Mouse (Mus musculus): ENCODE results near the gene Sfxn2.

Gene Sfxn2

DNA sequence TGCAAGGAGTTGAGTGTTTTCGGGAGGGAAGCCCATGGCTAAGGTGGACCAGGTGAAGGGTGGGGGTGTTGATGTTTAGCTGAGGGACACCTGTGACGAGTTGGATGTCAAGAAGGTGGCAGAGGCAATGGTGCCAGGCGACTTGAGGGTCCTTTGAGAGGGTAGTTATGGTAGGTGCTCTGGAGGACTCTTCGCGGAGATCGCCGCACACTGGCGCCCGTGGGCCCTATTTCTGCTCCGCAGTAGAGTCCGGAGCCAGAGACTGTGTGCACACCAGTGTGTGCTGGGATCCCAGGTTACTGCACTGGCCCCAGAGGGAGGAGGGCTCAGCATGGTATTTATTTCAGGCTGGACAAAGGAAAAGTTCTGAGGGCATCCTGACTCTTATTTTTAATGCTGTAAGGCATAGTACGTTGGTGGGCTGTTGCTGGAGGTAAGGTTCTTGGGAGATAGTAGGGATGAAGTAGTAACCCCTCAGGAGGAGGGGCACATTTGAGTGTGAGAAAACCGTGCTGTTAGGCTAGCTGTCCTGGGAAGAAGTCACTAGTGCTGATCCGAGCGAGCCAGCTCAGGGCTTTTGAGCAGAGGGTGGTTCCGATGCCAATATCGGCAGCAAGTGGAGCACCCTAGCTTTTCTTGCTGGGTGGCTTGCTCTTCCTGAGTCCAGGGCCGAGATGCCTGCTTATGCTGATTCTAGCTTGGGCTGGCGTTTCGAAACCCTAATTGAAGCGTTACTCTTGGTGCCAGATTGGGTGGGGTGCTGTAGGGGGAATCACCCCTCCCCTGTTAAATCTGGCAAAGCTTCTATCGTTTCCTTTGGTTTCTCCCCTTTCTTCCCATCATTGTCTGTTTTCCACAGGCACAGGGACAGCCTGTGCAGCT, 26.5 kb downstream of the Sfxn2 start:
- peak; percentile 54 for DNase-seq (ENCODE audit: low spot score)

DNA sequence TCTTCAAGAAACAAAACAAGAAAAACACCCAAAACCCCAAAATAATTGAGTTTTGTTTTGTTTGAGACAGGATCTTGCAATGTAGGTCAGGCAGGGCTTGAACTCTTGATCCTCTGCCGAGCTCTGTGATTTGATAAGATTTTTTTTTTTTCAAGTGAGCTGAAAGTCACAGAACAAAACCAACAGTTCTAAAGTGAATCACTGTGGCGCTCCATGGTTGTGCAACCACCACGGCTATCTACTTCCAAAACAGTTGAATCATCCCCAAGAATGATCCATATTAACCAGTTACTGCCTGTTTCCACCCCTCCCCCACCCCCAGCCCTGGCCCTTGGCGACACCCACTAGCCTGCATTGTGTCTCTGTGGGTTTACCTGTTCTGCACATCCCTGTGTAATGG, 27.2 kb downstream of the Sfxn2 start:
- no peak for DNase-seq (ENCODE audit: low spot score)

GRCm38 (mm10) chr19:46601491-46601890, 28.3 kb downstream of the Sfxn2 start:
- no peak for DNase-seq (ENCODE audit: low spot score)

- no peak for DNase-seq (ENCODE audit: low spot score)
These were observed 29.2 kb downstream of the Sfxn2 start for GRCm38 (mm10) chr19:46602406-46602805.

- DNase-seq (ENCODE audit: low spot score): no peak
These were observed 33.6 kb downstream of the Sfxn2 start for GRCm38 (mm10) chr19:46606718-46607117.

GRCm38 (mm10) chr19:46607424-46607823, 34.3 kb downstream of the Sfxn2 start:
- no peak for DNase-seq (ENCODE audit: low spot score)

DNA sequence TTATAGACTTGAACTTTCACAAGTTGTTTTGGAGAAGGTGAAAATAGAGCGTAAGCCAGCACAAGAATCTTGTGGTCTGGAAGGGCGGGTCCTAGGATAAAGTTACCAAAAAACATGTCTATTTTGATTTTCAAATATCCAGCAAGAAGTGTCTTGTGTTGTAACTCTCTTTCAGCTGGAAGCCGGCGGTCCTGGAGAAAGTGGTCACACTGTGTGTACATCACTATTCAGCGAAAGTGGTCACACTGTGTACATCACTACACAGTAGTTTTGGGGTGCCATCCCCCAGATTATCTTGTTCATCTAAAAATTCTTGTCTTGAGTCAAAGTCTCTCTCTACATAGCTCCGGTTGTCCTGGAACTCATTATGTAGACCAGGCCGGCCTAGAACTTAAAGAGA, 35.0 kb downstream of the Sfxn2 start:
- DNase-seq (ENCODE audit: low spot score): no peak

DNA sequence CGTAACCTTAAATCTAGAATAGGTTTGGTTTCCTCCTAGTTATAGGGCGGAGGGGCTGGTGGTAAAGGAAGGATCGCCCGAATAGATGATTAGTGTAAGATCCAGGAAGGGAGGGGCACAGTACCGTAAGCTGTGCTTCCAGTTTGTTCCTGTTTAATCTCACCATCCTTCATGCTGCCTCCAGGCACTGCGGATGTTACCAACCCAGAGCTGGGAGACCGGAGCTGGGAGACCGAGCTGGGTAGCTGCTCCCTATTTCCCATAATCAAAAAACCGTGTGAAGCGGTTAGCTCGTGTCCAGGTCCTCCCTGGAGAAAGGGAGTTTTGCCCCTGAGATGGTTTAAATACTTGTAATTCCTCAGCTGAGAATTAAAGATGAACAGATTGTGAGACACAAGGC, 43.2 kb downstream of the Sfxn2 start:
- no peak for DNase-seq (ENCODE audit: low spot score)

- no peak for DNase-seq (ENCODE audit: low spot score)
These were observed 44.2 kb downstream of the Sfxn2 start for GRCm38 (mm10) chr19:46617361-46617760.

DNA sequence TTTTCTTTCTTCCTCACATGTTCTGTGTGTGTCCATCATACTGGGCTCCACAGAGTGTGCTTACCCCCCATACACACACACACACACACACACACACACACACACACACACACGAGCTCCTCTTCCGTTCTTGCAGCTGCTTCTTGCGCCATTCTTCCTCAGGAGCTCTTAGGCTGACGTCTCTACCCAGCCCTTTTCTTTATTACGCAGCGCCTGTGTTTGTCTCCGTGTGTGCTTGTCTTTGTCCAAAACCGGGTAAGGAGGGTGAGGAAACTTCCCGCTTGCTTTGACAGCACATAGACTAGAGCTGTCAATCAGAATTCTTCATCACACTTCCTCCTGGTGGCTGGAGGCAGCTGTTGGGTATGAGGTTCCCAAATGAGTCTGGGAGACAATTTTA, 45.2 kb downstream of the Sfxn2 start:
- DNase-seq (ENCODE audit: low spot score): no peak

- DNase-seq (ENCODE audit: low spot score): no peak
These were observed 45.8 kb downstream of the Sfxn2 start for GRCm38 (mm10) chr19:46619001-46619400.

GRCm38 (mm10) chr19:46619518-46619917, 46.4 kb downstream of the Sfxn2 start:
- DNase-seq (ENCODE audit: low spot score): no peak

GRCm38 (mm10) chr19:46620016-46620808, 47.0 kb downstream of the Sfxn2 start:
- no peak for DNase-seq (ENCODE audit: low spot score)

DNA sequence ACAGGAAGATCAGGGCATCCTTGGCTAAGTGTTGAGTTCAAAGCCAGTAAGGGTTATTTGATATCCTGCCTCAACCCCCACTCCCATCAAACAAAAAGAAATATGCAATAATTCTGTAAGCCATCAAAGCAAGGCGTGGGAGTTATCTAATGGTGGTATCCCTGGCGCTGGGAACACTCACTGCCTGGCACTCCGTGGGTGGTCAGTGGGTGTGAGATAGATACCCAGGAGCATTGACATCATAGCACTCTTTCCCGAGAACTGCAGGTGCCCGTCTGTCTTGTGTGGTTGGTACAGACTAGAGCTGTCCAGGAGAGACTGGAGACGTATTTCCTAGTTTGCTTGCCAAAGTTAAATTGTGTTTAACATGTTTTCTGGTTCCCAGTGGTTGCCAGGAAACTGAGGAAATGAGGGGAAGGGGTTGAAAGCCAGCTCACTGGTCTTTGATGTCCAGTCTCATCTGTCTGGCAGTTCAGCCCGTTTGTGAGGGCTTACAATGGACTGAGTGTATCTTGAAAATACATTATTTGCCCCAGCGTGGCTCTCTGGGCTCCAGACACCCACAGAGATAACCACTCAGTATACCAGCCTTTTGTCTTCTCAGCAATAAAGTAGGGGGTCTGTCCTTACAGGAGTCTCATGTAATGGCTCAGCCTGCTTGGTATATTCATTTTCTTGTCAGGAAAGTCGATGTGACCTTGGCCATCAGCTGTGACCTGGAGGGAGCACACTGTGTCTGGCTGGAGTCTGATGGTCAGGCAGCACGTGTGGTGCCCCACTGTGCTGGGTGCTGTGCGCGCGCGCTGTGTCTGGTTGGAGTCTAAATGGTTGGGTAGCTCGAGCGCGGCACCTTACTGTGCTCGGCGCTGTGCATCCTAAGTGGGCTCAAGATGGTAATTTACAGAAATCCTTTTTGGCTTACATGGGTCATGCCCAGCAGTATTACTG, 48.3 kb downstream of the Sfxn2 start:
- no peak for DNase-seq (ENCODE audit: low spot score)

- no peak for DNase-seq (ENCODE audit: low spot score)
These were observed 49.6 kb downstream of the Sfxn2 start for GRCm38 (mm10) chr19:46622659-46623193.

DNA sequence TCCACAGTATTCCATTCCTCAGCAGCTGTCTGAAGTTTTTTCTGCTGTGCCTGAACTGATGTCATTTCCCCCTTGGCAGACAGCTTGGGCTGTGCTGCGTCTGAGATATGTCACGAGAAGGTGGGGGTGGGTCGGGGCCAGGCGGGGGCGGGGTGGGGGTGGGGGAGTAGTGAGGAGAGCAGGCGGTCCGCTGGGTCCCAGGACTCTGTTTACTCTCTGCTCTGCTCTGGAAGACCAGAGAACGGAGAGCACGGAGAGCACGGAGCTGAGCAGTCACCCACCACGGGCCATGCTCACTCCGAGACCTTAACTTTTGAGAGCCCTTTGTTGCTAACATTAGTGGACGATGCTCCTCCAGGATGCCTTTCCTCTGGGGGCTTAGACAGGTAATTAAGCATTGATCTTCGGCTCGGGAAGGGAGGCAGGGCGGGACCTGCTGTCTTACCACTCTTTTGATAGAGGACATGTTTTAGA, 50.1 kb downstream of the Sfxn2 start:
- DNase-seq (ENCODE audit: low spot score): no peak

GRCm38 (mm10) chr19:46623790-46624772, 50.9 kb downstream of the Sfxn2 start:
- DNase-seq (ENCODE audit: low spot score): no peak

GRCm38 (mm10) chr19:46625015-46625414, 51.9 kb downstream of the Sfxn2 start:
- DNase-seq (ENCODE audit: low spot score): no peak

GRCm38 (mm10) chr19:46625519-46625918, 52.4 kb downstream of the Sfxn2 start:
- no peak for DNase-seq (ENCODE audit: low spot score)

DNA sequence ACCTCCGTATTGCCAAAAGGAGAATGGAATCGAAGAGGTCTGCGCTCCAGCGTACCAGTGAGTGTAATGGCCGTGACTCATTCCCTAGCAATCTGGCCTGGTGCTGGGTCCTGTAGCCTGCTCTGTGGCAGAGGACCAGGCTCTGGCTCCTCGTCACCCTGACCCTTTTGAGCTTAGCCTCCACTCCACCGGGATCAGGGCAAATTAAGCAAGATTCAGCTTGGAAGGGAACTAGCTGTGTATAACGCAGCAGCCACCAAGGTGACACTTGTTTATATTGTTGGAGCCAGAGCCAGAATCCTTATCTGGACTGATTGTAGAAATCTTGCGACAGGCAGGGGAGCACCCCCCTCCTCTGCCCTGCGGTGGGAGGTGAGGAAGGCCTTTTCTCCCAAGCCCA, 55.2 kb downstream of the Sfxn2 start:
- no peak for DNase-seq (ENCODE audit: low spot score)
